Comparison of ENCODE assay signal across 7 mouse cellular contexts in the genomic region with DNA sequence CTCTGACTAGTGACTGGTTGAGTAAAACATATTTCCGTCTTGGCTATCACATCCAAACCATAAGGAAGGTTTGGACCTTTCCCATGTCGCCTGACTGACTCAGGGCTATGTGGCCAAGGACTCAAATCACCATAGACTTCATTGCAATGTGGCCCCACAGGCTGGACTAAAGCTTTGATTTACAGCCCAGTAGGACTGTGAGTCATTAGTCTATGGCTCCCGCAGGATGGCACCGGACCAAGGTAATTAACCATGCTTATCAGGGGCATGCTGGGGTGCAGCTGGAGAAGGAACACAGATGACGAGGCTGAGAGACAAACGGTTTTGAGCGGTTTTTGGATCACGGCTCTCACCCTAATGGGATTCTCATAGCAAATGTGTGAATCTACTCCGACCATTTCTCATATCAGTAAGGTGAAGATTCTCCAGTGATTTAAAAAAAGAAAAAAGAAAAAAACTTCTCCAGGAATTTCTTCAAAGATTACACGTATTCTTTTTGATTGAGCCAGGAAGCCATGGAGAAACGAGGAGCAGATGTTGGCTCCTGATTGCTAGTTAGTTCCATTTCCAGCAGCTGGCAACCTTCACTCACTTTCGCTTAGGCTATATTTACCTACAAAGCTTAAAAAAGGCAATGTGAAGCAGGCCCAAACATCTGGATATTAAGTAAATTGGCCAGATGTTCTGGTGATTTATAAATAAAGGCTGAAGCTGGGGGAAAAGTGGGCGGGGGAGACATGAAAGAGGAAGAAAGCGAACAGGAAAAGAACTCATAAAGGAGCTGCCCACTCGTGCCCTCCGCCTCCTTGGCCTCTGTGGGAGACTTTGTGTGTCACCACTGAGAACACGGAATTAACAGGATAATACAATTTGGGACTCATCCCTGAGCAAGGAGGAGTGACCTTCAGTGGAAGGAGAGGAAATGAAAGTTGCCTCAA. TPM values are rescaled to one million over a fixed set of nuclear protein-coding genes. Genes with fewer than 3 reads are reported as not detected.
A peak's percentile ranks its signal among the peaks of the same experiment; 100 is the strongest.
DNase-seq lines count a peak whose midpoint lies in the region; ATAC-seq and TF ChIP-seq lines count a peak whose summit lies in the region.

No protein-coding gene starts in this region.

- no peak overlapping the region for H3K9ac ChIP-seq in limb, embryonic 11.5 days (ENCODE audit: low read length)
- H3K9ac ChIP-seq in liver, postnatal 0 days (replicated peaks) = no peak overlapping the region

- no peaks in the 10 kb centered on the region for H3K36me3 ChIP-seq in limb, embryonic 11.5 days (ENCODE audit: control insufficient read depth, insufficient read depth, low read length)
- H3K36me3 ChIP-seq in liver, postnatal 0 days (replicated peaks; ENCODE audit: insufficient read depth, low read length) = no peaks in the 10 kb centered on the region

- DNase-seq in left cerebral cortex, postnatal 4 days = peak; percentile 93
- DNase-seq in left cerebral cortex, adult 9 months (ENCODE audit: low spot score in 2 of 2) = no peak
- peak; percentile 86 for DNase-seq in adrenal gland, postnatal 10 days
- peak; percentile 68 to 72 for DNase-seq in cerebellum, postnatal 36 days
- peak; percentile 50 for DNase-seq in limb, embryonic 11.5 days (ENCODE audit: low spot score)
- no peak for DNase-seq in liver, postnatal 0 days

- no peak overlapping the region for H3K27ac ChIP-seq in limb, embryonic 11.5 days (replicated peaks; ENCODE audit: low read depth, low read length)
- H3K27ac ChIP-seq in liver, postnatal 0 days (ENCODE audit: low read depth) = no peak overlapping the region

- ATAC-seq in limb, embryonic 11.5 days (ENCODE audit: insufficient number of reproducible peaks, low FRiP score, low TSS enrichment, low read depth) = no peak
- ATAC-seq in monocyte, adult 5-6 weeks (replicated peaks; ENCODE audit: insufficient number of reproducible peaks, low FRiP score, low TSS enrichment, poor library complexity, severe bottlenecking) = no peak; the same call in 1 of the 2 replicates
- no peak for ATAC-seq in liver, postnatal 0 days

- H3K9me3 ChIP-seq in limb, embryonic 11.5 days (ENCODE audit: control insufficient read depth, low read length) = no peaks in the 10 kb centered on the region
- no peaks in the 10 kb centered on the region for H3K9me3 ChIP-seq in liver, postnatal 0 days (ENCODE audit: low read length)

- peaks cover 11% of the 10 kb centered on the region for H3K4me1 ChIP-seq in limb, embryonic 11.5 days (ENCODE audit: control insufficient read depth, insufficient read depth, low read length)
- no peaks in the 10 kb centered on the region for H3K4me1 ChIP-seq in liver, postnatal 0 days (ENCODE audit: insufficient read depth)

- intact Hi-C loops in left cerebral cortex, postnatal 4 days (cut with DNase I) = no loop called here

- H3K4me2 ChIP-seq in limb, embryonic 11.5 days (ENCODE audit: low read depth, severe bottlenecking) = no peak overlapping the region
- H3K4me2 ChIP-seq in liver, postnatal 0 days (ENCODE audit: low read depth, low read length) = no peak overlapping the region

- TF ChIP-seq EP300 in liver, postnatal 0 days (IDR thresholded peaks at IDR 0.05; ENCODE audit: low read depth) = no peak

- no peaks in the 10 kb centered on the region for H3K27me3 ChIP-seq in limb, embryonic 11.5 days (ENCODE audit: control insufficient read depth, insufficient read depth, low read length)
- no peaks in the 10 kb centered on the region for H3K27me3 ChIP-seq in liver, postnatal 0 days (ENCODE audit: insufficient read depth, low read length)

- no peak overlapping the region for H3K4me3 ChIP-seq in limb, embryonic 11.5 days (ENCODE audit: low read depth, low read length)
- no peak overlapping the region for H3K4me3 ChIP-seq in liver, postnatal 0 days (ENCODE audit: low read depth, low read length)

- 15% methylated on average over 17 of the region's 17 CpGs for WGBS in limb, embryonic 11.5 days
- 44% methylated on average over 17 of the region's 17 CpGs for WGBS in liver, postnatal 0 days (ENCODE audit: insufficient replicate concordance)

- TF ChIP-seq CTCF in liver, postnatal 0 days (IDR thresholded peaks at IDR 0.05; ENCODE audit: low read depth) = no peak

RNA-seq across cellular contexts. Expression of a gene that starts 26.2 kb away (rescaled TPM):
- 10 to 100 TPM; 43.2 to 46.9 TPM for total RNA-seq in left cerebral cortex, postnatal 4 days (2021)
- 10 to 100 TPM; 29.1 to 36.5 TPM for total RNA-seq in adrenal gland, postnatal 10 days (2021)
- 8.5 and 9.4 TPM in 2 replicates for polyA plus RNA-seq in limb, embryonic 11.5 days (2014; fragmentation: Nextera tagmentation; extraction: Ambion mirVana)
- 14.4 to 15.8 TPM (median 15.8 TPM) in 3 replicates for total RNA-seq in monocyte, adult 5-6 weeks (2017)
- 0.44 and 0.47 TPM in 2 replicates for polyA plus RNA-seq in liver, postnatal 0 days (2015; fragmentation: Nextera tagmentation; extraction: Ambion mirVana)

Comparison
In these comparisons a context has a peak if more than half of its experiments do, and no peak if none do; other contexts are left out.
1. DNase-seq: peak in left cerebral cortex, postnatal 4 days (single experiment), adrenal gland, postnatal 10 days (single experiment), cerebellum, postnatal 36 days (2 of 2) and limb, embryonic 11.5 days (single experiment); none in left cerebral cortex, adult 9 months (0 of 2) and liver, postnatal 0 days (single experiment).